Mouse (Mus musculus) limb, embryonic 15.5 days (tissue): ENCODE measurements at regions not wholly inside any gene's neighbourhood (a gene's known extent, or its start where the extent isn't known, plus 50 kb on each side); places are given as distances from the start of the nearest gene placed in this dataset.

Experiments
- ATAC-seq: fragments of 200-750 bp; cut with Nextera tagmentation; 2 replicates; pipeline ENCODE4 v1.8.0; 2017; ENCODE audit warnings: low read depth, moderate TSS enrichment; ENCODE audit not compliant: insufficient number of reproducible peaks, low FRiP score, low TSS enrichment
- H3K27ac ChIP-seq: fragments of 300-500 bp; sonication (generic); 2 replicates; pipeline ENCODE4 v1.5.1; 2015; ENCODE audit warnings: moderate library complexity, mild to moderate bottlenecking, inconsistent platforms
- H3K27me3 ChIP-seq: fragments of 300-500 bp; sonication (generic); 2 replicates; pipeline ENCODE4 v1.6.1; 2015; ENCODE audit warnings: inconsistent platforms
- H3K36me3 ChIP-seq: fragments of 300-500 bp; sonication (generic); 2 replicates; pipeline ENCODE4 v1.6.1; 2015; ENCODE audit warnings: inconsistent platforms
- H3K4me1 ChIP-seq: fragments of 300-500 bp; sonication (generic); 2 replicates; pipeline ENCODE4 v1.6.1; 2015; ENCODE audit warnings: inconsistent platforms
- H3K4me2 ChIP-seq: fragments of 300-500 bp; sonication (generic); 2 replicates; pipeline ENCODE4 v1.6.1; 2015; ENCODE audit warnings: mild to moderate bottlenecking, inconsistent platforms
- H3K4me3 ChIP-seq: fragments of 300-500 bp; sonication (generic); 2 replicates; pipeline ENCODE4 v1.5.1; 2015; ENCODE audit warnings: mild to moderate bottlenecking, inconsistent platforms
- H3K9ac ChIP-seq: fragments of 300-500 bp; sonication (generic); 2 replicates; pipeline ENCODE4 v1.6.1; 2015; ENCODE audit warnings: inconsistent platforms
- H3K9me3 ChIP-seq: fragments of 300-500 bp; sonication (generic); 2 replicates; pipeline ENCODE4 v1.6.1; 2016; ENCODE audit warnings: inconsistent platforms
- WGBS: fragments of 180-500 bp; shearing (Covaris S2); methylation state at CpG from one replicate; pipeline ENCODE4 v1.1.7; 2015; 5-methylcytosine and 5-hydroxymethylcytosine counted together

- Histone ChIP-seq H3K27ac (no peak overlapping the region), H3K9me3 (no peaks in the 10 kb centered on the region), H3K4me1 (no peaks in the 10 kb centered on the region), H3K27me3 (no peaks in the 10 kb centered on the region), H3K36me3 (no peaks in the 10 kb centered on the region), H3K4me3 (no peak overlapping the region), H3K4me2 (no peak overlapping the region), H3K9ac (no peak overlapping the region)
- no peak for ATAC-seq
- WGBS, result 86% methylated on average over 6 of the region's 6 CpGs
These were observed 212.8 kb upstream of the Tnc start for GRCm38 (mm10) chr4:64259348-64260187.

- ATAC-seq, result no peak
- Histone ChIP-seq H3K27me3 (no peaks in the 10 kb centered on the region), H3K36me3 (no peaks in the 10 kb centered on the region), H3K27ac (no peak overlapping the region), H3K9me3 (no peaks in the 10 kb centered on the region), H3K4me1 (0 out of 2 replicates have a peak, but pooled peaks cover 3% of the 10 kb centered on the region), H3K9ac (no peak overlapping the region), H3K4me3 (no peak overlapping the region), H3K4me2 (no peak overlapping the region)
- 71% methylated on average over 8 of the region's 8 CpGs for WGBS
These were observed 208.4 kb upstream of the Tnc start for GRCm38 (mm10) chr4:64255253-64255652.

GRCm38 (mm10) chr4:64250691-64251090 is 203.9 kb upstream of the Tnc start:
- Histone ChIP-seq H3K36me3 (no peaks in the 10 kb centered on the region), H3K27me3 (no peaks in the 10 kb centered on the region), H3K9me3 (no peaks in the 10 kb centered on the region), H3K4me2 (no peak overlapping the region), H3K9ac (no peak overlapping the region), H3K27ac (no peak overlapping the region), H3K4me1 (0 out of 2 replicates have a peak, but pooled peaks cover 3% of the 10 kb centered on the region), H3K4me3 (no peak overlapping the region)
- 0 out of 2 replicates have a peak, but pooled peaks have one; percentile 48 for ATAC-seq
- WGBS, result 63% methylated on average over 5 of the region's 5 CpGs

- Histone ChIP-seq H3K27me3 (no peaks in the 10 kb centered on the region), H3K4me3 (no peak overlapping the region), H3K27ac (no peak overlapping the region), H3K4me1 (peaks cover 11% of the 10 kb centered on the region; the same call in 1 of the 2 replicates), H3K4me2 (no peak overlapping the region), H3K9me3 (no peaks in the 10 kb centered on the region), H3K9ac (no peak overlapping the region), H3K36me3 (no peaks in the 10 kb centered on the region)
- 25% methylated on average over 5 of the region's 5 CpGs for WGBS
- ATAC-seq, result peak; percentile 14; the same call in 1 of the 2 replicates
These were observed 191.5 kb upstream of the Tnc start for GRCm38 (mm10) chr4:64238196-64238740.

GRCm38 (mm10) chr4:64235534-64235933 is 188.7 kb upstream of the Tnc start:
- ATAC-seq, result no peak
- H3K9ac ChIP-seq, result no peak overlapping the region
- no peaks in the 10 kb centered on the region for H3K36me3 ChIP-seq
- H3K9me3 ChIP-seq, result no peaks in the 10 kb centered on the region
- H3K27me3 ChIP-seq, result no peaks in the 10 kb centered on the region
- no peak overlapping the region for H3K4me3 ChIP-seq
- 73% methylated on average over 4 of the region's 4 CpGs for WGBS
- peak overlapping the region; percentile 40; the same call in 1 of the 2 replicates for H3K27ac ChIP-seq
- H3K4me1 ChIP-seq, result peaks cover 11% of the 10 kb centered on the region; the same call in 1 of the 2 replicates
- no peak overlapping the region for H3K4me2 ChIP-seq

GRCm38 (mm10) chr4:64232159-64232558 is 185.3 kb upstream of the Tnc start:
- WGBS, result 77% methylated on average over 4 of the region's 4 CpGs
- H3K4me3 ChIP-seq, result no peak overlapping the region
- ATAC-seq, result no peak

GRCm38 (mm10) chr4:64228341-64228740 is 181.5 kb upstream of the Tnc start:
- no peaks in the 10 kb centered on the region for H3K4me1 ChIP-seq
- H3K4me3 ChIP-seq, result no peak overlapping the region
- H3K9ac ChIP-seq, result no peak overlapping the region
- no peak overlapping the region for H3K27ac ChIP-seq
- H3K27me3 ChIP-seq, result no peaks in the 10 kb centered on the region
- ATAC-seq, result no peak
- WGBS, result 59% methylated on average over 3 of the region's 3 CpGs
- no peak overlapping the region for H3K4me2 ChIP-seq
- H3K36me3 ChIP-seq, result no peaks in the 10 kb centered on the region
- no peaks in the 10 kb centered on the region for H3K9me3 ChIP-seq

More at GRCm38 (mm10) chr4:64232159-64232558, 185.3 kb upstream of the Tnc start:
- H3K9ac ChIP-seq, result no peak overlapping the region
- H3K4me2 ChIP-seq, result no peak overlapping the region
- H3K36me3 ChIP-seq, result no peaks in the 10 kb centered on the region
- peaks cover 5% of the 10 kb centered on the region; the same call in 1 of the 2 replicates for H3K4me1 ChIP-seq
- no peaks in the 10 kb centered on the region for H3K9me3 ChIP-seq
- H3K27ac ChIP-seq, result no peak overlapping the region
- no peaks in the 10 kb centered on the region for H3K27me3 ChIP-seq

- Histone ChIP-seq H3K27me3 (no peaks in the 10 kb centered on the region), H3K36me3 (no peaks in the 10 kb centered on the region), H3K4me2 (no peak overlapping the region), H3K9me3 (no peaks in the 10 kb centered on the region), H3K27ac (no peak overlapping the region), H3K4me1 (no peaks in the 10 kb centered on the region), H3K4me3 (no peak overlapping the region), H3K9ac (no peak overlapping the region)
- no peak for ATAC-seq
These were observed 179.8 kb upstream of the Tnc start for GRCm38 (mm10) chr4:64226635-64227034.

GRCm38 (mm10) chr4:64224918-64225317 is 178.1 kb upstream of the Tnc start:
- H3K9ac ChIP-seq, result no peak overlapping the region
- H3K4me2 ChIP-seq, result no peak overlapping the region
- H3K36me3 ChIP-seq, result no peaks in the 10 kb centered on the region
- H3K4me3 ChIP-seq, result no peak overlapping the region
- H3K9me3 ChIP-seq, result no peaks in the 10 kb centered on the region
- H3K27me3 ChIP-seq, result no peaks in the 10 kb centered on the region
- no peaks in the 10 kb centered on the region for H3K4me1 ChIP-seq
- H3K27ac ChIP-seq, result no peak overlapping the region
- no peak for ATAC-seq
- WGBS, result 90% methylated on average over 5 of the region's 5 CpGs

- H3K9ac ChIP-seq, result no peak overlapping the region
- no peak overlapping the region for H3K4me3 ChIP-seq
- no peaks in the 10 kb centered on the region for H3K4me1 ChIP-seq
- no peaks in the 10 kb centered on the region for H3K27me3 ChIP-seq
- no peaks in the 10 kb centered on the region for H3K9me3 ChIP-seq
- H3K36me3 ChIP-seq, result no peaks in the 10 kb centered on the region
- no peak for ATAC-seq
- no peak overlapping the region for H3K4me2 ChIP-seq
- no peak overlapping the region for H3K27ac ChIP-seq
- WGBS, result 65% methylated on average over 2 of the region's 2 CpGs
These were observed 173.0 kb upstream of the Tnc start for GRCm38 (mm10) chr4:64219802-64220201.

- Histone ChIP-seq H3K27me3 (no peaks in the 10 kb centered on the region), H3K4me3 (no peak overlapping the region), H3K9ac (no peak overlapping the region), H3K27ac (no peak overlapping the region), H3K4me2 (no peak overlapping the region), H3K4me1 (0 out of 2 replicates have a peak, but pooled peaks cover 4% of the 10 kb centered on the region), H3K36me3 (no peaks in the 10 kb centered on the region), H3K9me3 (no peaks in the 10 kb centered on the region)
- WGBS, result 34% methylated on average over 8 of the region's 8 CpGs
- no peak for ATAC-seq
These were observed 160.5 kb upstream of the Tnc start for GRCm38 (mm10) chr4:64207118-64207868.

GRCm38 (mm10) chr4:64200808-64201190 is 154.0 kb upstream of the Tnc start:
- ATAC-seq, result no peak
- WGBS, result 69% methylated on average over 3 of the region's 3 CpGs
- Histone ChIP-seq H3K36me3 (no peaks in the 10 kb centered on the region), H3K9me3 (no peaks in the 10 kb centered on the region), H3K9ac (no peak overlapping the region), H3K4me1 (peaks cover 3% of the 10 kb centered on the region; the same call in 1 of the 2 replicates), H3K4me3 (no peak overlapping the region), H3K27me3 (no peaks in the 10 kb centered on the region), H3K4me2 (no peak overlapping the region), H3K27ac (no peak overlapping the region)
